Mouse (Mus musculus) thymus, postnatal 10 days (tissue): Measurements from ENCODE around the gene Galnt7.

ENCODE experiments used
- DNase-seq, 2 experiments: peaks; one replicate each; pipeline ENCODE4 v3.0.0; 2021; ENCODE audit warnings: low spot score in 2 of 2

Galnt7 gene

DNA sequence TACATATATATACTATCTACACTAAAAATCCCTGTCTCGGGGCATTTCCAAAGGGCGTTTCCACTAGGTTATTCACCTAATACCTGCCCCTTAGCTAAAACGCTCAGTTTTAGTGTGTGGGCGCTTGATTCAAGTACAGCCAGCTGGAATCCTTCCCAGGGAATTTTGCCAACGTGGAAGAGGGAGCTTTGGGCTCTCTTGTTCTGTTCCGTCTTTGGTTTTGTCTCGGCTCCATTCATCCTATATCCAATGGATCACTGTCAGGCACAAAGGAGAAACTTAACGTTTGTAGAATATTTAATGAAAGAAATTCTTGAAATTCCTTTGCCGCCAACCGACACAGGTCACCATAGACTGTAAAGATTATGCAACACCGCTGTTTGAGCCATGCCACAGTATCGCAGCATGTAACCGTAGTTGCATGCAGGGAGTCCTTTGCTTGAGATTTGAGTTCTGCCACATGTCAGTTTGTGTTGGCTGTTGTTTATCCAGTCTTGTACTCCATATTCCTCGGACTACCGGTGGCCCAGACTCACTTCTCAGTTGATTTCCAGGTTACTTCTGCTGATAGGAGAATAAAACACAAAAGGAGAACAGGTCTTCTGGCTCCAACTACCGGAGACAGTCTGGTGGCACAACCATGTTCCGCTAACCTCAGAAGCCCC, 153.9 kb downstream of the Galnt7 start:
- no peak for DNase-seq

DNA sequence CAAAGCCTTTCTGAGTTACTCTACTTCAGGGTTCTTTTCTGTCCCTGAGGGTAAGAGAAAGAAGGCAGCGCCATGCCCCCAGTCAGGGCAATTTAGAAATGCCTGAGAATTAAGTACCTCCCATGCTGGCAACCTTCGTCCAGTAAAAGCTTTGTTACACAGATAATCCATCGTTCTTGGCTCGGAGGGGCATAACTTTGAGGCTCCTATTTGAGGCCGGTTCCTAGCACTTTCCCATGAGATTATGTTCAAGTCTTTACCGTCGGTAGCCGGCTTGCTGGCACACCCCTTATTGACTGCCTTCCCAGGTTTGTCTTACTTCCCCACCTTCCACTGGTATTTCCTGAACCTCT, 154.4 kb downstream of the Galnt7 start:
- no peak for DNase-seq

DNA sequence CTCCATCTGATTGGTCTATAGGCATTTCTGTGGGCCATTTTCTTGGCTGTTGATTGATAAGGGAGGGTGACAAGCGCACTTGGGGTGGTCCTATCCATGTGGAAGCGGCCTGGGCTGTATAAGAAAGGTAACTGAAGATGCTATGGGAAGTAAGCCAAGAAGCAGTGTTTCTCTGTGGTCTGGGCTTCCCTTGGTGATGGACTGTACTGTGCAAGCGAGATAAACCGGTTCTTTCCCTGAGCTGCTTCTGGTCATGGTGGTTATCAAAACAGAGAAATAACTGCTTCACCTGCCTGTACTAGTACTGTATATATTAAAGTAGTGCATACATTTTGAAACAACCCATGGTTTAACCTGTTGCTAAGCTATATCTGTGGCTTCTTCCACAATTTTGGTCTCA, 161.0 kb downstream of the Galnt7 start:
- no peak for DNase-seq

DNA sequence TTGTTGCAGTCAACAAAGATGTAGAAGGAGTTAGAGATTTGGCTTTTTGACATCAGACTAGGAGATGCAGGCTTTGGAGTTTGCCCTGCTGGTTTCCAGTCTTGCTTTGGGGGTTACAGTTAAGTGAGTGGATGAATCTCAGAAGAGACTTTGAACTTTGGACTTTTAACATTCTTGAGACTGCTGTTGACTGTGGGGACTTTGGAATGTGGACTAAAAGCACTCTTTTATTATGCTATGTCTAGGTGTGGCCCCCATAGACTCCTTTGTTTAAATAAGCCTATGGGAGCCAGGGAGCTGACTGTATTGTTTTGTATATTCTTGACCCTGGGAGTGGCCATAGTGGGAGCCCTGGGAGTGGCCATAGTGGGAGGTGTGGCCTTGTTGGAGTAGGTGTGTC, 162.9 kb downstream of the Galnt7 start:
- no peak for DNase-seq

DNA sequence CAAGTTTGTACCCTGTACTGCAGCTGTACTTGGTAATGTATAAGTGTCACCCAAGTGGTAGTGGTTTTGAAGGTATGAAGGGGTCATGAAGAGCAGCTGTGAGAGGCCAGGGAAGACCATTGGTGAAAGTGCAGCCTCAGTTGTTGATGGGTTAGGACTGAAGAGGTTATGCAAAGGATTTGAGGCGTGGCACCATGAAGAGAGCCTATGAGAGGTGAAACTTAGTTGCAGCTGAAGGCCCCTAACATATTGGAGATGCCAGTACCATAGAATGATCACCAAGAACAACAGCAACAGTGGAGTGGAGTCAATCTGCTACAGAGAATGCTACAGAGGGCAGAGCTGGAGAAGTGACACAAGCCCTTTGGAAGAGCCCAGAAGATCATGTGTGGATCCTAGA, 163.5 kb downstream of the Galnt7 start:
- DNase-seq: no peak

DNA sequence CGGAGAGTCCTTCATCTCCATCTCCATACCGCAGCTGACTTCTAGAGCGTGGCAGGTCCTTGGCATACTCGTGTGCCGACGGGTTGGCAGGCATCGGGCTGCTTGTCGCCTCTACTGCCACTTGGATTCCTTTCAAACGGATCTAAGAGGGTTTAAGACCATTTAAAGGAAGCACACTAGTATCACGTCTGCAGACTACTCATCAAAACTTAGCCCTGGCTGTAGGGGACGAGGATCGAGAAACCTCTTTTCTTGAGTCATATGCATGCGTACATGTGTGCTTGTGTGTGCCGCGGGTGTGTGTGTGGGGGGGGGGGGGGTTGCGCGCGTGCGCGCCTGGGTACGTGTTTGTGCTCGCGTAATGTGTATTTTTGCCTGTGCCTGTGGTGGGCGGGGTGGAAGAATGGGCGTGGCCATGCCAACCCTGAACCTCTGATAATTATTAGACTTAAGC, 164.5 kb downstream of the Galnt7 start:
- DNase-seq: peak; percentile 42 to 54

DNA sequence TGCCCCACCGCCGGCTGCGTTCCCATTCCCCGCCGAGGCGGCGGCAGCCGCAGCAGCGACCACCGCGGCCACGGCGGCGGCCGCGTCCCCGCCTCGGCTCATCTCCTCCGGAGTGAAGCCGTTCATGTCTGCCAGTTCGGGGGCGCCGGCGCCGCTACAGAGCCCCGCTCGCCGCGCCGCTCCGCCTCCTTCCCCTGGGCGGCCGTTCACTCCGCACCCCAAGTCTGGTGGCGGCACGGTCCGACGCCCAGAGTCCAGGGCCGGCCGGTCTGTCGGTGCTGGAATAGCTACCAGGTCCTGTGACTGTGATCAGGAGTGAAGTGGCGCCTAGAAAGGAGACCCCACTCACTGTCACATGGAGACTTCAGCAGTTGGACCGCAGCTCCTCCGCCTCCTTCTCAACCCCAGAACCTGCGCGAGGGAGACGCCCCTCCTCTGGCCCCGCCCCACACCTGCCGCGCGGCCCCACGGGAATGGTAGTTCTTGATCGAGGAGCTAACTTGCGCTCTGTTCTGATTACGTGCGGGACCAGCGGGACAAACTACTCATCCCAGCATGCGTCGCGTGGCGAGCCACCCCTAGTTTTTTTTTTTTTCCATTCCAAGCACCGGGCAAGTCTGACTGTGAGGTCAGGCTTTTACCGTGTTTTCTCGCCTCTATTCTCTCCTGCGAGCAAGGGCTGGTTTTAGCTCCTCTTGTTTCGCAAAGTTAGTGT, 165.2 kb downstream of the Galnt7 start, which contains the start of gene Sap30:
TSS of gene Sap30 (minus strand) at position 420 of the 715 bp plus-strand sequence.
- peak; percentile 96 to 98 for DNase-seq

DNA sequence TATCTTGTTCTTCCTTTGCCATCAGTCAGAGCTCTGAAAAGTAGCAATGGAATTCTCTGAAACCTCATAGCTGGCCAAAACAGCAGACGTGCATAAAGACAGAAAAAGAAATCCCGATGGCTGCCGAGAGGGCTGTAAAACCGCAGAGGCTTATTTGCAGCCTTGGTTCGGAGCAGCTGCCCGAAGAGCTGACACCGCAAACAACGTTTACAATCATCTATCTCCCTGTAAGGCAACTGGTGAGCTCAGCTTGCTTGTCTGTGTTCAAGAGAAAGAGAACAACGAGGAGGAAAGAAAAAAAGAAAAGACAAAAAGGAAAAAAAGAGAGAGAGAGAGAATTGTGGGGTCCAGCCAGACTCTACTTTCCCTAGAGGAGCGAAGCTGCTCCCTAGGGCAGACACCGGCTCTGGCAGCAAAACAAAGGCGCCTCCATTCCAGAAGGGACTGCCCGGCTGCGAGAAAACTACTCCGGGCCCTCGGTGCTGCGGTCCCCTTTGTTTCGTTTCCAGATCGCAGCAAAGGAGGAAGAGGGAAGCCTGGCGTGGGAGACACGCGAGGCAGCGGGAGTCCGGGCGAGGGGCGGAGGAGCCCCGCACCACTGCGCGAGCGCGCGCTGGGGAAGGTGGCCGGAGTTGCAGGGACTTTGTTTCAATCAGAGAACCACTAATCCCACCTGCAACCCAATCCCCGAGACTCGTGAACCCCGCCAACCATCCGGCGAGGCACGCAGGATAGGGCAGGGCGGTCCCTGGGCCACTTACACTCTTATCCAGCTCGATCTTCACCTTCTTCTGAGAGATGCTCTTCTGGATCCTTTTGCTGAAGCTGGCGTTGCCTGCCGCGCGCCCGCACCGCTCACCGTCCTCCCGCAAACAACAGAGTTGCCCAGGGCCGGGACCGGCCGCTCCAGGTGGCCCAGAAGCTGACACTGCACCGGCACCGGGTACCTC, 166.1 kb downstream of the Galnt7 start:
- DNase-seq: peak; percentile 37 to 58

DNA sequence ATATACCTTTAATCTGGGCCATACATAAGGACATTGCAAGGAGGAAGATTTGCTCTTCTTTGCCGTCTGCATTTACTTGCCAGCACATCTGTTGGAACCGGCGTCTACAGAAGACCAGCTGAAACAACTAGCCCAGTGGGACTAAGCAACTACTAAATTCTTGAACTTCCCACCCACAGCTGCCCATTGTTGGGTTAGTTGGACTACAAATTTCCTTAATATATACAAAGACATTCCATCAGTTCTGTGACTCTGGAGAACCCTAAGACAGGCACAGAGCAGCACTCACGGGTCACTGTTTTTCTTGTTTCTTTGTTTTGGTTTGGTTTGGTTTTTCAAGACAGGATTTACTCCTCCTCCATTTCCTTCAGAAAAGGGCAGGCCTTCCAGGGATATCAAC, 172.2 kb downstream of the Galnt7 start:
- no peak for DNase-seq

DNA sequence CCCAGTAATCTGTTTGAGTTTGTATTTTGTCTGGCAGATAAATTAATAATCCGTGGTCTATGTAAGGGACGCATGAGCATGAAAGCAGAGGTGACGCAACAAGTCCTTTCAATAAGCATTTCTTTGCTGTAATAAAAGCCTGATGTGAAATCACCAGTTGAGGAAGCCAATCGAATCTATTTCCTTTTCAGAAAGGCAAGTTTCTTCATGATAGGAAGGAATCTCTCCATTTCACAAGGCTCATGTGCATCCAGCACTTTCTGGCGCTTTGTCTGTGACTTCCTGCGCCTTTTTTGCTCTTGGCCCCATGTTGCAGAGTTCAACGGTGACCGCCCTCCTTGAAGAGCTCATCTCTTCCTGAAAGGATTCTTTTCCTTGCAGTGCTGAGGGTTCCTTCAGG, 173.1 kb downstream of the Galnt7 start:
- no peak for DNase-seq

DNA sequence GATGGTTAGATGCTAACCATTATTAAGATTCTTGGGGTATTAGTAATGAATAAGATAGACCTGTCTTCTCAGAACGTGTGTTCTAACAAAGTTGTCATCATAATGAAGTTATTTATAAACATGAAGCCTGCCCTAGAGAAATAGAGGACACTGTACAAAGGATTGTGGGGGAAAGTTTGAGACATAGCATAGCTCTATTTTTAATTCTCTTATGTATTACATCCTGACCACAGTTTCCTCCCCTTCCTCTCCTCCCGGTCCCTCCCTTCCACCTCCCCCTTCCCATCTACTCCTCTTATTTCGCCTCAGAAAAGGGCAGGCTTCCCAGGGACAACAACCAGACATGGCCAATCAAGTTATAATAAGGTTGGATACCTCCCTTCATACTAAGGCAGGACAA, 174.4 kb downstream of the Galnt7 start:
- no peak for DNase-seq
